Mouse (Mus musculus) forelimb bud, embryonic 11.5 days (tissue): Measurements from ENCODE around the gene Wnt8b.
A peak's percentile ranks its signal among the peaks of the same experiment; 100 is the strongest.

Experiments
- DNase-seq: peaks from one replicate; pipeline ENCODE4 v3.0.0-alpha.2; 2012; ENCODE audit warnings: low read depth, low spot score

The Wnt8b gene

DNA sequence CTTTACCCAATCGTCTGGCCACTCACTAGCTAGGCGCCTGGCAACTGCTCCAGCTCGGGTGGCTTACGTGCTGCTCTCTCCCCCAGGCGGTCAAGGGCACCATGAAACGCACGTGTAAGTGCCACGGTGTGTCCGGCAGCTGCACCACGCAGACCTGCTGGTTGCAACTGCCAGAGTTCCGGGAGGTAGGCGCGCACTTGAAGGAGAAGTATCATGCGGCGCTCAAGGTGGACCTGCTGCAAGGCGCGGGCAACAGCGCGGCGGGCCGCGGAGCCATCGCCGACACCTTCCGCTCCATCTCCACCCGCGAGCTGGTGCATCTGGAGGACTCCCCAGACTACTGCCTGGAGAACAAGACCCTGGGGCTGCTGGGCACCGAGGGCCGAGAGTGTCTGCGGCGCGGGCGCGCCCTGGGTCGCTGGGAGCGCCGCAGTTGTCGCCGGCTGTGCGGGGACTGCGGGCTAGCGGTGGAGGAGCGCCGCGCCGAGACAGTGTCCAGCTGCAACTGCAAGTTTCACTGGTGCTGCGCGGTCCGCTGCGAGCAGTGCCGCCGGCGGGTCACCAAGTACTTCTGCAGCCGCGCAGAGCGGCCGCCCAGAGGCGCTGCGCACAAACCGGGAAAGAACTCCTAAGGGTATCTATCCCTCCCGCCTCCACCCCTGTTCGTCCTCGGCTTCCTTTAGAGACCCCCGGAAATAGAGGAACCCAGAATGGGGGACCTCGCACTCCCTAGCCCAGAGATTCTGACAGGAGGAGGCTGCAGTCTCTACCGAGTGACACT, 18.4 kb downstream of the Wnt8b start:
- DNase-seq, result peak; percentile 40

DNA sequence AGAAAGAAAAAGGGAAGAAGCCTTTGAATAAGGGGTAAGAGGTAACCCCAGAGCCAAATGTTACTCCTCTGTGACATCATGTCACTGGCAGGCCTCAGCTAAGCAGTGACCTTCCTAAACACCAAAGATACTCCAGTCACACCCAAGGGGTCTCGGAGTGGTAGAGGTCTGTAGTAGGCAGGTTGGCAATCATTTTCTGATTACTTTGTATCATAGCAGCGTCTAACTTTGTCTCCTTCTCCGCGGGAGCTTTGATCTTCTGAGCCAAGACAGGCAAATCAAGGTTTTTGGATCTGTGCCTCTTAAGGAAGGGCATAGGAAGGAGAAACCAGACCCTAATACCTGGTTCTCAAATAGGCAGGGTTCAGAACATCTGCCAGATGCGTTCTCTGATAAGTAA, 19.3 kb downstream of the Wnt8b start:
- no peak for DNase-seq

DNA sequence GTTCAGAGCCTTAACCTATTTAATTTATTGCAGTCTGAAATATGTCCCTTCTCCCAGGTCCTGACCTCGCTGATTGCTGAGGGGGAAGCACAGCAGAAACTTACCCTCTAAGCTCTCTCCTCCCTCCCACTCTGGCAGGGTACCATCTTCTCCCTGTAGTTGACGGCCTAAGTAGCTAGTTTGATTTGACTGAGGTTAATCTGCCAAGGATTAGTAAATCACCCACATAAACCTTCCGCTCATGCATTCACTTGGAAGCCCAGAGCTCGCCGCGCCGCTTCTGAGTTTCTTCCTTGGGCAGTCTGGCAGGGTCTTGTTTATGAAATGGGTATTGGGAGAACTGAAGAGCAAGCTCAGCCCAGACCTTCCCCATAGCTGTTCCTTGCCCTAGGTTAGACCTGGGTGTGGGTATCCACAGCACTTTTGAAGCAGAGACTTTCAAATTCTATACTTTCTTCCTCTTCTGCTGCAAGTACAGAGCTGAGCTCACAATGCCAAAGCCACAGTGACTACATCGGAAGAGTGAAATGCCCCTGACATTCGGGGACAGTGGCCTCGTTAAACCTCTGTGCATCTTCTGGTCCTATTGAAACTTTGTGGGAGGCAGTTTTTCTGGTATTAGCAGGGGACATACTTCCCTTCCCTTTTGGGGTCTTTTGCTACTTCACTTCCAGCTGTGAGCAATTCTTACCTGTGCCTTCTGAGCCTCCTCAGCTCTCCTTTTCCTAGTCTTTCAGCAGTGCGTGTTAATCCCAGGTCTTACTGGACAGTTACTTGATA, 20.0 kb downstream of the Wnt8b start:
- no peak for DNase-seq

DNA sequence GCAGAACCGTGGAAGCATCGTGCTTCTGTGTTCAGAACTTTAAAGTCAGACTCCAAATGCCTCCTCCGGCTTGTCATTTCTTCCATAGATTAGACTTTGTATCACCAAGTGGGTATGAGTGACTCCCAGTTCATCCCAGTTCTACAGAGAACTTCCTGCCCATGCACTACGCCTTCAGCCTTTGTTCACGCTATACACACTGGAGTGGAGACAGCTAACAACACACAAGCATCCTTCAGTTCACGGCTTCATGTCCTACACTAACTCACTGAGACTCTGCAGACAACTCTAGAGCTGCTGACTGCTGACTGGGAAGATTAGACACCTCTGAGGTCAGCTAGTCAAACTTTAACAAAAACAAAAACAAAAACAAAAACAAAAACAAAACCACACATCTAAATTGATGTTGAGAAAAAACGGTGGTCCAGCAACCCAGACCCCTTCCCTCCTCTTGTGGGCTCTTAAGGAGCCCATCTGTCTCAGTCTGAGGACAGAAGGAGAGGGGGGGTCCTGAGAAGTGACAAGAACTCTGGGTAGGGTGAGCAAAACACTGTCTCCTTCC, 20.7 kb downstream of the Wnt8b start:
- no peak for DNase-seq

- DNase-seq, result no peak
Observed at GRCm38 (mm10) chr19:44514521-44515451, 21.5 kb downstream of the Wnt8b start.

DNA sequence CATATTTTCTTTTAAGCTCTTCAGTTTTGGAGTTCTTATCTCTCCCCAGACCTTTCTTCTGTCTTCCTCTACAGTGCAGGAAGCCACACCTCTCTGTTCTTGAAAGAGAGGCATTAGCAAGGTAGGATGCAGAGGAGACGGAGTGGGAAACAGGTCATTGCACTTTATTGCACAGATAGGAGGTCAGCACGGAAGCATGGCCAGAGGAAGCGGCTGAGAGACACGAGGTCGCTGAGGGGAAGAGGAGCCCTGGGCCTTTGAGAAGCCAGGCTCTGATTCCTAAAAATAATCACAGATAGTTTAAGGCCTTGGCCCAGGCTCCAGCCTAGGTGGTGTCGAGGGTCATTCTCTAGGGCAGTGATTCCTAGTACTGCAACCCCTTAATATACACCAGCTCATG, 22.5 kb downstream of the Wnt8b start:
- no peak for DNase-seq

DNA sequence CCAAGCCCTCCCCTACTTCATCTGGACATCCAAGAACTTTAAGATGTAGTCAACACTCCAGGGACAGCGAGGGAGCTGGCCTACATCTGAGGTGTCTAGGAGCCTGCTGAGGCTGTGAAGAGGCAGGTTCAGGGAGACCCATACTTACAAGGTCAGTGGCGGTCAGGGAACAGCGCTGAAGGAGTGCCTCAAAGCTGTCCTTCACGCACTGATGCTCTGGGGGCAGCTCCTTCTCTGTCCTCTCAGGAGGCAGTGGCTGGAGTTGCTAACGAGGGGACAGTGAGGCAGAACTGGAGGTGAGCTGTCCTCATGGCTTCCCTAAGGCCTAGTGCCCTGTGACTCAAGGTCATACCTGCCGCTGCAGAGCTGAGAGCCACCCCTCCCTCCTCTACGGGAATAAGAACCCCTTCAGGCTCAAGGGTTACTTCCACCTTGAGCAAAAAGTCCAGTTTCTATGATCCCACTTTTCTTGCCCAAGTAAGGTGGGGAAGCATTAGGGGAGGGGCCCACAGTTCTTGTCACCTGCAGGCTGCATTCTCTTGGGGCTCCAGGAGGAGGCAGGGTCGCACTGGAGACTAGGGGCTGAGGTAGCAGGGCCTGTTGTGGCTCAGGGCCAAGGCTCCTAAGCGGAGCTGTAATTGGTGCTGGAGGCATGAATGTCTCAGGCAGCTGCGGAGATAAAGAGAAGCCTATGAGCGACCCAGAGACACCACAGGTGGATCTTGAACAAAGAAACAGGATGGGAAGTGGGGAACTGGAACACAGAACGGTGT, 24.9 kb downstream of the Wnt8b start:
- DNase-seq, result no peak

DNA sequence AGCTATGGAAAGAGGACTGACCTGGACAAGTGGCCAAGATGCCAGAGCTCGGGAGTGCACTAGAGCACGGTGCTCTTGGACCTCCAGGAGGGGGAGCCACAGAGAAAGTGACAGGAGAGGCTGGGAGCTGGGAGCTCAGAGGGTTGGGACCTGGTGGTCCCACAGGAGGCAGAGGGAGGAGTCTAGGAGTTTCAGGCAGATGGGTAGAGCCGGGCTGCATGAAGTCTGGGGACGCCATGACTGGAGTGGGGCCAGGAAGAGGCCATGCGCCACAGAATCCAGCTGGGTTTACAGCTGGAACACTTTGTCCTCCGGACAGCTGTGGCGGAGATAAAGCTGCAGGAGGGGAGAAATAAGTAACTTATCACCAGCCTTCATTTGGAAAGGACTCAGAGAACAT, 25.9 kb downstream of the Wnt8b start:
- no peak for DNase-seq

- DNase-seq, result no peak
Observed at GRCm38 (mm10) chr19:44525551-44526205, 32.4 kb downstream of the Wnt8b start.

- DNase-seq, result no peak
Observed at GRCm38 (mm10) chr19:44530018-44530417, 36.7 kb downstream of the Wnt8b start.

GRCm38 (mm10) chr19:44535376-44535775, 42.1 kb downstream of the Wnt8b start:
- DNase-seq, result no peak

- DNase-seq, result no peak
Observed at GRCm38 (mm10) chr19:44537416-44537815, 44.1 kb downstream of the Wnt8b start.

- no peak for DNase-seq
Observed at GRCm38 (mm10) chr19:44542694-44543178, 49.5 kb downstream of the Wnt8b start.

- DNase-seq, result no peak
Observed at GRCm38 (mm10) chr19:44544372-44544771, 51.1 kb downstream of the Wnt8b start.

- peak; percentile 83 for DNase-seq
Observed at GRCm38 (mm10) chr19:44544775-44545174, 51.5 kb downstream of the Wnt8b start.

GRCm38 (mm10) chr19:44545321-44546041, 52.2 kb downstream of the Wnt8b start, which contains the start of gene Sec31b:
Gene Sec31b, minus strand, starts transcription at chr19:44545864.
- no peak for DNase-seq

GRCm38 (mm10) chr19:44552731-44553130, 59.5 kb downstream of the Wnt8b start, which contains the start of gene Gm20538:
Gene Gm20538, minus strand, starts transcription at chr19:44552831.
- no peak for DNase-seq

DNA sequence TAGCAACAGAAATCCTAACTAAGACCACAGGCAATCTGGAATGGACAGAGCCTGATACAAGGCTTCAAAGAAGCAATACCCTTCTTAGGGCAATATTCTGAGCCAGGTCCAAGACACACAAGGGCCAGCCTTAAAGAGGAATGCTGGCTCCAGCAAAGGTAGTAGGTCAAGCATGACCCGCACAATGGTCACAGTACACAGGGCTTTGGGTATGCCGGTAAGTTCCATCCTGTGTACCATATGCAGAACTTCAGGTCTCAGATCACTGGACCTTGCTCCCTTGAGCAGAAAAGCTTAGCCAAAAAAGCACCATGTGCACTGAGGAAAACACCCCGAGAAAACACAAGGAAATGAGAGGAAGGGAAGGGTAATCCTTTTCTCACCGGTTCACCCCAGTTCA, 60.0 kb downstream of the Wnt8b start:
- DNase-seq, result no peak

DNA sequence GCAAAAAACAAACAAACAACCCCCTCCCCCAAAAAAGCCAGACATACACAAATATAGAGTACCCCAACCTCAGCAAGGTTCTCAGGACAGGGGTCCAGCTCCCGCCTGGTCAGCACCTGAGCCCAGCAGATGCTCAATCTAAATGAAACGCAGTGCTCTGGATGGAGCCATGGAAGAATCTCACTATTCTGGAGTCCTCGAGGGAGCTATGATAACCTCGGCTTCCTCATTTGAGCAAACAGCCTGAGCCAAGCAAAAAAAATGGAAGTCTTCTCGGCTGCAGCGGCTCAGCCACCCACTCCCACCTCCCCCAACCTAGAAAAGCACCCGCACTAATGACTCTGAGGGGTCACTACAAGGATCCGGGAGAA, 61.2 kb downstream of the Wnt8b start:
- no peak for DNase-seq
